Mouse (Mus musculus) heart, postnatal 25 days (tissue): ENCODE measurements around the gene Adgre5. TPM values are rescaled to one million over a fixed set of nuclear protein-coding genes. Genes with fewer than 3 reads are reported as not detected.
A peak's percentile ranks its signal among the peaks of the same experiment; 100 is the strongest.

ENCODE experiments used
- DNase-seq: peaks from one replicate; pipeline ENCODE4 v3.0.0; 2022; ENCODE audit warnings: low spot score
- intact Hi-C: fragments of 180-260 bp; cut with DNase I; formaldehyde crosslinking; loops from one replicate; pipeline ENCODE4 v1.15.1; 2025
- microRNA-seq: library from miRNA; unstranded; fragments of <30 nt; microRNA quantifications from one replicate; pipeline ENCODE4 v1.2.0, GENCODE M21; 2022
- total RNA-seq, 2 experiments: library from RNA; stranded (reverse); gene quantifications; 2 replicates each; pipeline ENCODE4 v1.2.3; 2021

Gene Adgre5
- total RNA-seq, 2 experiments from 2014 or later = 39.4 to 56.9 TPM

GRCm38 (mm10) chr8:83698661-83699453, 42.3 kb downstream of the Adgre5 start, which contains the start of gene Pkn1:
Gene Pkn1, minus strand, starts transcription at chr8:83699179.
- intact Hi-C loops = loop anchor here (2.0 to 5.0 kb wide), 2 partner anchors 16 to 38 kb away; partner anchors contain the start of gene Ddx39
- peak; percentile 71 for DNase-seq

GRCm38 (mm10) chr8:83698291-83698660, 42.9 kb downstream of the Adgre5 start:
- intact Hi-C loops = loop anchor here (2.0 to 5.0 kb wide), 2 partner anchors 17 to 39 kb away; partner anchors contain the start of gene Ddx39
- DNase-seq = no peak

GRCm38 (mm10) chr8:83697374-83698220, 43.5 kb downstream of the Adgre5 start:
- DNase-seq = peak; percentile 57

GRCm38 (mm10) chr8:83695351-83696106, 45.6 kb downstream of the Adgre5 start:
- intact Hi-C loops = loop anchor here (2.0 to 5.0 kb wide), 2 partner anchors 33 to 42 kb away; no protein-coding TSS in a partner anchor
- DNase-seq = no peak

More at GRCm38 (mm10) chr8:83697374-83698220, 43.5 kb downstream of the Adgre5 start:
- intact Hi-C loops = loop anchor here (2.0 to 5.0 kb wide), 3 partner anchors 17 to 40 kb away; partner anchors contain the start of gene Ddx39

GRCm38 (mm10) chr8:83694369-83695160, 46.6 kb downstream of the Adgre5 start:
- intact Hi-C loops = loop anchor here (5.0 kb wide), 1 partner anchor 43 kb away; no protein-coding TSS in a partner anchor
- DNase-seq = no peak

GRCm38 (mm10) chr8:83693609-83694236, 47.4 kb downstream of the Adgre5 start:
- intact Hi-C loops = no loop called here
- no peak for DNase-seq

GRCm38 (mm10) chr8:83689264-83689663, 51.9 kb downstream of the Adgre5 start:
- no peak for DNase-seq
- intact Hi-C loops = no loop called here

DNA sequence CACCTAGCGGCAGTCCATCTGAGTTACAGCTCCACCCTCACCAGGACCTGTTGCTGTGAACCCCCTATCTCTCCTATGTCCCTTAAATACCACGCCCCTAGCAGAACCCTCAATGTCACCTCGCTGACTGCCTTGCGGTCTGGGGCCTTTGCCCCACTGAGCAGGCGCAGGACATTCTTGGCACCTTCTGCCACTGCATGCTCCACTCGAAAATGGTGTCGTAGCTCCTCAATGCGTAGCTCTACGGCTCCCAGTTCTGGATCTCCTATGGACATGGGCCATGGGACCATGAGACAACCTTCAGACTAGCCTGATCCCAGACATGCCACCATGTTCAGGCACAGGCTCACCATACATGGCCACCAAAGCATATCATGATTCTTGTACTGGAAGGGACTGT, 56.6 kb downstream of the Adgre5 start:
- DNase-seq = no peak
- intact Hi-C loops = no loop called here

- intact Hi-C loops = no loop called here
- DNase-seq = no peak
Observed at GRCm38 (mm10) chr8:83681099-83681498, 60.0 kb downstream of the Adgre5 start.

GRCm38 (mm10) chr8:83680603-83681002, 60.5 kb downstream of the Adgre5 start:
- intact Hi-C loops = no loop called here
- no peak for DNase-seq

- intact Hi-C loops = no loop called here
- DNase-seq = no peak
Observed at GRCm38 (mm10) chr8:83679866-83680265, 61.3 kb downstream of the Adgre5 start.

GRCm38 (mm10) chr8:83674497-83674896, 66.6 kb downstream of the Adgre5 start:
- no peak for DNase-seq
- intact Hi-C loops = no loop called here

Small RNA genes within 50 kb of the gene (microRNA-seq; reads per million reads assigned to microRNA genes)
- gene Mir1668 = 1.1 reads per million

Other genes with a start within 250 kb of the Adgre5 start
- not detected for gene Olfr370, start 205.5 kb downstream of the Adgre5 start, total RNA-seq
- gene Ndufb7, start 174.7 kb downstream of the Adgre5 start, total RNA-seq = 100 to 1,000 TPM; 752 to 766 TPM
- 100 to 1,000 TPM; 381 to 389 TPM for gene Tecr, start 133.4 kb downstream of the Adgre5 start, total RNA-seq
- gene Dnajb1, start 133.1 kb downstream of the Adgre5 start, total RNA-seq = 10 to 100 TPM; 10.4 to 17.6 TPM
- 10 to 100 TPM; 27.3 to 29.9 TPM for gene Gipc1, start 88.6 kb downstream of the Adgre5 start, total RNA-seq
- under 1 TPM; 0.25 to 0.34 TPM for gene Ptger1, start 74.6 kb downstream of the Adgre5 start, total RNA-seq
- gene Pkn1, start 42.1 kb downstream of the Adgre5 start, total RNA-seq = 10 to 100 TPM; 58.6 to 58.8 TPM
- 10 to 100 TPM; 20.0 to 21.6 TPM for gene Ddx39, start 26.1 kb downstream of the Adgre5 start, total RNA-seq
- gene Adgrl1, start 158.8 kb upstream of the Adgre5 start, total RNA-seq = 10 to 100 TPM; 12.7 to 17.8 TPM
- under 1 TPM; 0.61 to 0.70 TPM for gene Gm10644, start 213.9 kb upstream of the Adgre5 start, total RNA-seq
- 1 to 10 TPM; 1.1 to 1.7 TPM for gene Asf1b, start 214.2 kb upstream of the Adgre5 start, total RNA-seq
- gene Prkaca, start 231.7 kb upstream of the Adgre5 start, total RNA-seq = 100 to 1,000 TPM; 353 to 360 TPM